Mouse (Mus musculus) spleen, adult 2 months (tissue): ENCODE results near the gene Robo2.

ENCODE experiments used
- CTCF ChIP-seq: fragments of 200-500 bp; IDR thresholded peaks from 2 replicates; pipeline ENCODE4 v1.5.1; 2011; ENCODE audit warnings: mild to moderate bottlenecking, inconsistent platforms; ENCODE audit not compliant: insufficient read depth, insufficient read length, insufficient replicate concordance; ENCODE audit errors: extremely low read depth
- POLR2A ChIP-seq: fragments of 200-500 bp; IDR thresholded peaks from 2 replicates; pipeline ENCODE4 v1.6.1; 2011; ENCODE audit warnings: low read depth, low read length, inconsistent platforms

GRCm38 (mm10) chr16:74056886-74057285 is 354.7 kb downstream of the Robo2 start:
- no peak for TF ChIP-seq CTCF
- no peak for TF ChIP-seq POLR2A
